Mouse (Mus musculus) brain, embryonic 14.5 days (tissue): ENCODE data around the gene Tmem206. TPM values are rescaled to one million over a fixed set of nuclear protein-coding genes. Genes with fewer than 3 reads are reported as not detected.

Source experiments
- DNase-seq: peaks from one replicate; pipeline ENCODE4 v3.0.0-alpha.2; 2011; ENCODE audit warnings: low read depth
- CTCF ChIP-seq: fragments of 200-500 bp; IDR thresholded peaks from 2 replicates; pipeline ENCODE4 v1.5.1; 2012; ENCODE audit warnings: inconsistent platforms, mild to moderate bottlenecking, moderate library complexity, borderline replicate concordance; ENCODE audit not compliant: insufficient read depth, insufficient read length; ENCODE audit errors: extremely low read depth
- POLR2A ChIP-seq: fragments of 200-500 bp; IDR thresholded peaks from 2 replicates; pipeline ENCODE4 v1.6.1; 2012; ENCODE audit warnings: mild to moderate bottlenecking, inconsistent platforms, borderline replicate concordance; ENCODE audit not compliant: poor library complexity, insufficient read depth, insufficient read length, severe bottlenecking; ENCODE audit errors: extremely low read depth
- polyA plus RNA-seq: library from polyadenylated mRNA; depleted of rRNA; stranded (reverse); fragments of >200 nt; gene quantifications from 2 replicates; pipeline ENCODE4 v1.2.3, GENCODE M21; 2012

The Tmem206 gene
- polyA plus RNA-seq, 1 experiment: 30.7 TPM

DNA sequence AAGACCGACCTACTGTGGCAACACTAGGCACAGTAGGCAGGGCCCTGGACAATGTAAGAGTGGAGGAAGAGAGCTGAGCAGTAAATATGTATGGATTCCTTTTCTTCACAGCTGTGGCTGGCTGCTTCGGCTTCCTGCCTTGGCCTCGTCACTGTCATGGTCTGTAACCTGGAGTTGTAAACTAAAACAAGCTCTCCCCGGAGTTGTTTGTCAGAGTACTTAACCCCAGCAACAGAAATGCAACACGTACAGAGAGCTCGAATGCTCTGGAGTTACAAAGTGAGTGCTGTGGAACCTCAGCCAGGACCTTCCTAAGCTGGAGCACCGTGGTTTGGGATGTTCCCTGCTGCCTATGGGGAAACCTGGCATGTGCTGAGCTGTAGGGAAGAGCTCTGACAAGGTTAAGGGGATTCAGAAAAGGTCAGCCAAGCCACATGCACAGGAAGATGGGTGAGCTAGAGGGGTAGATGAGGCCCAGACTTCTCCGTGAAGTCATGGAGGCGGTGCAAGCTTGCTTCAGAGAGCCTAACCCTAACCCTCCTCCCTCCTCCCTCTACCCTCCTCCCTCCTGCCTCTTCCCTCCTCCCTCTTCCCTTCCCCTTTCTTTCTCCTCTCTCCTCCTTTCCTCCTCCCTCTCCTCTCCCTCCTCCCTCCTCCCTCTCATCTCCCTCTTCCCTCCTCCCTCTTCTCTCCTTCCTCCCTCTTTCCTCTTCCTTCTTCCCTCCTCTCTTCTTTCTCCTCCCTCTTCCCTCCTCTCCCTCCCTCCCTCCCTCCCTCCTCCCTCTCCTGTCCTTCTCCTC, 31.5 kb upstream of the Tmem206 start:
- TF ChIP-seq CTCF (no peak), POLR2A (no peak)
- DNase-seq: no peak

DNA sequence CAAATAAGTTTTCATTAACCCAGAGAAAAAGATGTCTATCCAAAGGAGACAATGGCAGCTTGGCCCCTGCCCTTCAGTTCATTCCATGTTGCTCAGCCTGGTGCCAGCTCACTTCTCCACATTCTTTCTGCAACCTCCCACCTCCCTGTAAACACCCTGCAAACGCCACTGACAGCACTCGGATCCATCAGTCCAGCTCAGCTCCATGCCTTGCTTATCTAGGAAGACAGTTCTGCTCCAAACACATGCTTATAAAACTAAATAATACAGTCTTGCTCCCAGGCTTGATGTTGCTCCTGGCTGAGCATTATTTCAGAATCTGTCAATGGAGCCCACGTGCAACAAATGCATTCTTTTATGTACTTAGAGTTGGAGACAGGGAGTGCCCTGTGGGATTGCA, 29.9 kb upstream of the Tmem206 start:
- TF ChIP-seq POLR2A (no peak), CTCF (no peak)
- DNase-seq: no peak

DNA sequence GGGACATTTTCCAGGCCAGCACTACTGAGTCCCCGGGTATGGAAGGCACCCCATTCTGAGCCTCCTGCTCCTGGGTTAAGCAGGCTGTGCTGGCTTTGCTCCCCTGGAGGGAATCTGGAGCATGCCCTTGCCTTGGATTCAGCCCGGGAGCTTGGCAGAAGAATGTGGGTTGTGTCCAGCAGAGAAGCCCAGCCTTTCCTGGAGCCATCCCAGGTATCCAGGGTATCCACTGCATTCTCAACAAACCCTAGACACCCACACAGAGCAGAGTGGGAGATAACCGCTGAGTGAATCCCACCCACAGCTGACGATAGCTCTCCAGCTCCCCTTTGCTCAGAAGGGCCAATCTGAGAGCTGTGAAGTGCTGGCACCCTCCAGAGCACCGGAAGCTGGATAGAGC, 29.3 kb upstream of the Tmem206 start:
- no peak for DNase-seq
- TF ChIP-seq CTCF (no peak), POLR2A (no peak)

DNA sequence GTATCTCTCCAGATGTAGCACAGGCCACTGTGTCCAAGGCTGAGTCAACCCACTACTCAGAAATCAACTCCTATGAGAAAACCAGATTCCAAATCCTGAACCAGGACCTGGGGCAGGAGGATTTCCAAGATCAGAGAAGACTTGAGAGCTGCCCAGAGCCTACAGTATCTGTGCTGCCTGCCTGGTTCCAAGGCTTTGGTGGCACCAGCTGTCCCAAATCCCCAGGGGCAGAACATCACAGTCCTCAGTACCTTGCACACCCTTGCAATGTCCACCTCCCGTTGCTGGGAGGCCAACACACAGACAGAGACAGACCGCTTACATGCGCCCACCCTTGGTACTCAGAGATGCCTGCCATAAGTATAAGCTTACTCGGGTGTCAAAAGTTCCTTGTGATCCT, 27.4 kb upstream of the Tmem206 start:
- TF ChIP-seq POLR2A (no peak), CTCF (no peak)
- no peak for DNase-seq

DNA sequence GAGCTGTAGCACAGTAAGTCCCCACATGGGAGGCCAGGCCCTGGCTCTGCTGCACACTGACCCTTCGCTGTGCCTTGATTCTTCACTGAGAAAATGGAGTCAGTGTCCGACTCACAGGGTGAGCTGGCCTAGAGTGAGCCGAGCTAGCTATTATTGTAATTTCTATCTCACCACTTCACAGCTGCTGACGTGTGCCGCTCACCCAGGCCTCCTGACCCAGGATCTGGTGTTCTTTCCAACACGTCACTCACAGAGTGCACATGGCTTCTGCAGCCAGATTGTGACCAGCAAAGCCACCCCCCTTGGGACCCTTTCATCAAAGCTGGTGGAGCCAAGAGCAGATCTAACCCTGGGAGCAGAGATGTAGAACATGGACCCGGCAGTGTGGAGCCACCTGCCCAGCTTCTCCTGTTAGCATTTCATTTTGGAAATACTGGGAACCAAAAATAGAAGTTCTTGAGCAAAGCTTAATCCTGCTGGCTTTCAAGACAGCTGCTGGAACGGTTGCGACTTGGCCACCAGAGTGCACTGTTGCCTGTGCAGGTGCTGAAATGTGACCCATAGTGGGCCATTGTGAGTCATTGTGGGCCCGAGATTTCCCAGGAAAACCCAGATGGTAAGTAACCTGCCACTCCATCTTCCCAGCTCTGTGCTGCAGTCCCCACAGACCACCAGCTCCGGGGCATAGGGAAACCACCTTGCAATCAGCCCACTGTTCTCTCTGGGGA, 26.3 kb upstream of the Tmem206 start:
- peak; percentile 45 for DNase-seq
- TF ChIP-seq POLR2A (no peak), CTCF (peak; percentile 58)

DNA sequence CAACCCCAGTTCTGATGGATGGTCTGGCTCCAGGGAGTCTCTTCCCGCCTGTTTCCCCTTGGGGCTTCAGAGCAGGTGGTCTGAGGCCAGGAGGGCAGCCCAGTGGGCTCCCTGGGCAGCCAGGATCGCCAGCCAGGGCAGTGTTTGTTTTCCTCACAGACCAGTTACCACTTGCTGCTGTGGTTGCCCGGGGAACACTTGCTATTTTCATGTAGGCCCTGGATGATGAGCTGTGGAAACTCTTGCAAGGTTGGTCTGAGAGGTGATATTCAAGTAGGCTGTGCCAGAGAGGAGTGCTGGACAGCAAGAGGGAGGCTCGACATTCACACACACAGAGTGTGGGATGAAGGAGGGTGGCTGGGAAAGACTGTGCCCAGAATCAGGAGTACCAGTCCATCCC, 23.8 kb upstream of the Tmem206 start:
- DNase-seq: no peak
- no peak for TF ChIP-seq CTCF
- no peak for TF ChIP-seq POLR2A

DNA sequence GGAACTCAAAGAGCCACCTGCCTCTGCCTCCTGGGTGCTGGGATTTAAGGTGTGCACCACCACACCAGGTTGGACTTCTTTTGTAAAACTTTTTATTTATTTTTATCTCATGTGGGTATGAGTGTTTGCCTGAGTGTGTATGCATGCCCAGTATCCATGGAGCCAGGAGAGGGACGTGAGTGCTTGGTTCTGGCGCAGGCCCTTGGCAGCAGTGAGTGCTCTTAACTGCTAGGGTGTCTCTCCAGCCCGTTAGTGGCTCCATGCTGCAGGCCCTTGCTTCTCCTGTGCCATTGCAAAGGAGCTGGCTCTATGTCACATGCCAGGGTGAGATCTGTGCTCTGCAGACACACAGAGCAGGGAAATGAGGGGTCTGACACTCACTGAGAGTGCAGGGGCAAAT, 22.0 kb upstream of the Tmem206 start:
- no peak for TF ChIP-seq CTCF
- no peak for TF ChIP-seq POLR2A
- DNase-seq: no peak

DNA sequence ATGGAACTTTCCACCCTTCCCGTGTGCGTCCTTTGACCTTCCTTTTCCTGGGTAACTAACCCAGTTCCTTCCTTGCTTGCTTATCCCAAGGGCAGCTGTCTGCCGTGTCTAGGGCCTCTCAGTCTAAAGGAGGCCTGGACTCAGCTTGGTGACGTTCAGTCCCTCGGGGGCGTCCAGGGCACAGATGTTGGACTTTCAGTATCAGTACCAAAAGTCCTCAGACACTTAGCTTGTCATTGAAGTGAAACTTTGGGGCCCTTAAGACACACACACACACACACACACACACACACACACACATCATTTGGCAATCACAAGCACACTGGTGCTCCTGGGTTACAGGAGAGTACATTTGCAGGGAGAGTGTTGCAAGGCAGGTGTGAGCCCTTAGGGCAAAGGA, 21.5 kb upstream of the Tmem206 start:
- TF ChIP-seq CTCF: no peak
- no peak for TF ChIP-seq POLR2A
- no peak for DNase-seq

DNA sequence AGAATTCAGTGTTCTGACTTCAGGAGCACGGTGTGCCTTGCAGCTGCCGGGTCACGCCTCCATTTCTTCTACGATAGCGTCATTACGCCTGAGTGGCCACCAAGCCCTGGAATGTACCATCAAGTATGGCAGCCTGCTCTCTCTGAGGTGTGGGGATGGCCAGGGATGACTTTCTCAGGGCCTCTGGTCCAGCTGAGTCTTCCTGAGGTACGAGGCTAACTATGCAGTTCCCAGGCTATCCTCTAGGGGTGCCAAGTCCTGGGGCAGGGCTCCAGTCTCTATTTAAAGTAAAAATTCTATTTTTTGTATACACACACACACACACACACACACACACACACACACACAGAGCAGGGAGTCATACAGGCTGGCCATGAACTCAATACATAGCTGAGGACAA, 20.1 kb upstream of the Tmem206 start:
- peak; percentile 60; the same call in 1 of the 2 replicates for TF ChIP-seq CTCF
- TF ChIP-seq POLR2A: no peak

DNA sequence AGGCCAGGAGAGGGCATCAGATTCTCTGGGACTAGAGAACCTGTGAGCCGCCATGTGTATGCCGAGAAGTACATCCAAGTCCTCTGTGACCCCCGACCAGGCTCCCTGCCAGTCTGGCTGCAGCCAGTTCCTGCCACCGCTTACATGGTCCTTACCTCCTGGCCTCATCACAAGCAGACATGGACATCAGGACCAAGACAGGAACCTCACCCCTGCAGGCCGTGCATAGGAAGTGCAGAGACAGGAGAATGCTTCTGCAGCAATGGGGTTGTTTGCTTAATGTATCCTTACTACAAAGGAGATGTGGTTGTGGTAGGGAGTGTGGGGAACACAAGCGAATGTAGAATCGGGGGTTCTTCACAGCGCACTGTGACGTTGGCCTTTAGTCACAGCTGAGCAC, 19.4 kb upstream of the Tmem206 start:
- DNase-seq: no peak
- TF ChIP-seq POLR2A (no peak), CTCF (peak; percentile 7; the same call in 1 of the 2 replicates)

More for the DNA sequence above, 20.1 kb upstream of the Tmem206 start:
- DNase-seq: no peak

DNA sequence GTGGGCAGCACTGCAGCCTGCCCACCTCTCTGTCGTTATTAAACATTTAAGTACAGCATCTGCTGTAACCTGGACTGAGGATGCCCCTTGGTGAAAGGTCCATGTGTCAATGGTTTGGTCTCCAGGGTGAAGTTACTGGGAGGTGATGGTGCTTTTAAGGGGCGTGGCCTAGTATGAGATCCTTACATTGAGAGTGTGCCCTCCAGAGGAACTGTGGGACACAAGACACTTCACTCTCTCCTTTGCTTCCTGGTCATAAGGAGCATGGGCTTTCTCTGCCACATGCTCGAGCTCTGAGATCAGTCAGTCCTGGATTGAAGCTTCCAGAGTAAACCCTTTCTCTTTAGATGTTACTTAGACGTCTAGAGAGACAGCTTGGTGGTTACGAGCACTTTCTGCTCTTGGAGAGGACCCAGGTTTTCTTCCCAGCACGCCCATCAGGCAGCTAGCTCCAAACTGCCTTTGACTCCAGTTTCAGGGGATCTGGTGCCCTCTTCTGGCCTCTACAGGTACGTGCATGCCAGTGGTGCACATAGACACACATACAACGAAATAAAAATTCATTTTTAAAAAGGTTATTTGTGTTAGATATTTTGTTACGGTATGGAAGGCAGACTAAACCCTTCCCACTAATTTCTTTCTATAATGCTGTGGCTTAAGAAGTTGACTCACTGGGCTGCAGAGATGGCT, 17.8 kb upstream of the Tmem206 start:
- no peak for DNase-seq
- TF ChIP-seq POLR2A (no peak), CTCF (peak; percentile 35; the same call in 1 of the 2 replicates)
